Mouse (Mus musculus): Measurements from ENCODE around the gene Diaph3. TPM values are rescaled to one million over a fixed set of nuclear protein-coding genes. Genes with fewer than 3 reads are reported as not detected.

Gene Diaph3
- total and polyA plus RNA-seq, 3 experiments: 16.2 to 36.9 (median 17.5) TPM

DNA sequence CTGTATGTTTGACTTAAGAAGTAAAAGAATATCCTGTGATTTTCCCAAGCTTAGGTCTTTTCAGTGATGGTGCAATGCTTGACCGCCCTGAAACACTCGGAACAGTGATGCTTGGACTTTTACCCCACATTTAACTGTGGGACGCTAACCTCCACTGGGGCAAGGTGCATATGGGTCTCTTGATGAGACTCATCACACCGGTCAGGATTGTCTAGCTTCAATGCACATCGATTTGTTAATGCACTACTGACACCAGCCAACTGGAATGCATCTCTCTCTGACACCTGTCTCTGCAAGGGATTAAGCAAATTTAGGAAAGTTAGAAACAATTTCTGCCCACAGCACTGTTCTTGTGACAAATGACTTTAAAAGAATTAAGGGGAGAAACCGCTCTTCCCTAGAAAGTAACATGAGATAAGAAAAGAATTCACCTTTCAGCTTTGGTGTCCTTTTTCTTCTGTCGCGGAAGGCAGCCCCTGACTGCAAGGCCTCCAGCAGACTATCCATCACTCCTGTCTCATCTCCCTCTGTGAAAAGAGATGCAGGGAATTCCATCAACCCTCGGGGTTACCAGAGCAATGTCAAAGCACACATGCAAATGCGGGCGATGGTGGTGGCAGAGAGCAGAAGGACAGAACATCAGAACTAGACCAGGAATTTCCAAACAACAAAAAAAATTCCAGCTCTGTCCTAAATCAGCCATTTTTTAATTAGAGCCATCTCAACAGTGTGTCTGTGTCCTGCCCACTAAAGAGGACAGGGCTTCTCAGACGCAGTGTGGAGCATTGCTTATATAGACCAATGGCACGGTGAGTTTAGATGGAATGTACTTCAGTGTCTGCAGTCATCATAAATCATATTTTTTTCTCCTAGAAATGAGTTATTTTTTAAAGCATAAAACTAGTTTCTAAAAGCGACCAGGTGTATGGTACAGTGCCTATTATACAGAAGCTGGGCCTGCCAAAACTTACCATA is 368.6 kb downstream of the Diaph3 start:
- H3K4me3 ChIP-seq (replicated peaks in 1 of 3; ENCODE audit: low read depth in 2 of 3, low read length in 2 of 3, poor library complexity in 1 of 3): no peak overlapping the region
- no peaks in the 10 kb centered on the region for H3K4me1 ChIP-seq (ENCODE audit: control insufficient read depth in 1 of 2, insufficient read depth in 2 of 2)
- H3K9me3 ChIP-seq (replicated peaks; ENCODE audit: low read length): no peaks in the 10 kb centered on the region
- in situ Hi-C loops (cut with MboI; ENCODE audit: low pct_ligation_motif_present, low pct_unique_long_range_greater_than_20kb, low sequenced_read_pairs) (no loop called here), dilution Hi-C loops (cut with MboI; ENCODE audit: extremely low pct_ligation_motif_present, extremely low pct_unique_long_range_greater_than_20kb, low sequenced_read_pairs) (no loop called here)
- H3K27ac ChIP-seq (ENCODE audit: insufficient read depth, low read depth): no peak overlapping the region
- no peak for DNase-seq (ENCODE audit: extremely low read depth)
- H3K4me2 ChIP-seq (ENCODE audit: insufficient read depth, low read depth, poor library complexity, severe bottlenecking): no peak overlapping the region
- H3K27me3 ChIP-seq (replicated peaks): no peaks in the 10 kb centered on the region
- no peaks in the 10 kb centered on the region for H3K79me2 ChIP-seq (replicated peaks; ENCODE audit: control insufficient read depth, extremely low read depth, insufficient read depth, poor library complexity, severe bottlenecking)
- no peak overlapping the region for H3K9ac ChIP-seq (ENCODE audit: insufficient read depth, low read depth)
- peaks cover 8 to 50% of the 10 kb centered on the region in 2 experiments for H3K36me3 ChIP-seq (replicated peaks in 1 of 2; ENCODE audit: control insufficient read depth in 1 of 2, insufficient read depth in 1 of 2, low read length in 1 of 2)
- TF ChIP-seq CHD1 (IDR thresholded peaks at IDR 0.05; ENCODE audit: low read depth, low read length): no peak
- TF ChIP-seq TCF12 (IDR thresholded peaks at IDR 0.05; ENCODE audit: low read depth, low read length): no peak
- no peak for TF ChIP-seq GABPA (IDR thresholded peaks at IDR 0.05; ENCODE audit: insufficient replicate concordance, low read depth, low read length)
- no peak for TF ChIP-seq NELFE (IDR thresholded peaks at IDR 0.05; ENCODE audit: low read depth, low read length)
- no peak for TF ChIP-seq JUN (IDR thresholded peaks at IDR 0.05; ENCODE audit: insufficient read depth, low read depth, low read length)
- TF ChIP-seq IRF4 (IDR thresholded peaks at IDR 0.05; ENCODE audit: low read depth, low read length): no peak
- TF ChIP-seq ZKSCAN1 (IDR thresholded peaks at IDR 0.05; ENCODE audit: borderline replicate concordance, low read depth, low read length): no peak
- TF ChIP-seq TBP (conservative IDR thresholded peaks at IDR 0.05; ENCODE audit: low read depth, low read length): no peak
- TF ChIP-seq CTCF (conservative IDR thresholded peaks at IDR 0.05 in 1 of 2, IDR thresholded peaks at IDR 0.05 in 1 of 2; ENCODE audit: low read depth in 2 of 2, low read length in 2 of 2): no peak
- no peak for TF ChIP-seq PAX5 (IDR thresholded peaks at IDR 0.05; ENCODE audit: low read length)
- no peak for TF ChIP-seq USF2 (conservative IDR thresholded peaks at IDR 0.05; ENCODE audit: low read depth, low read length)
- no peak for TF ChIP-seq ETS1 (conservative IDR thresholded peaks at IDR 0.05; ENCODE audit: low read depth, low read length)
- no peak for TF ChIP-seq USF1 (IDR thresholded peaks at IDR 0.05; ENCODE audit: low read depth, low read length)
- no peak for TF ChIP-seq ZNF384 (IDR thresholded peaks at IDR 0.05; ENCODE audit: low read depth, low read length)
- TF ChIP-seq HCFC1 (IDR thresholded peaks at IDR 0.05; ENCODE audit: low read depth, low read length): no peak
- no peak for TF ChIP-seq MXI1 (IDR thresholded peaks at IDR 0.05; ENCODE audit: low read depth, low read length)

DNA sequence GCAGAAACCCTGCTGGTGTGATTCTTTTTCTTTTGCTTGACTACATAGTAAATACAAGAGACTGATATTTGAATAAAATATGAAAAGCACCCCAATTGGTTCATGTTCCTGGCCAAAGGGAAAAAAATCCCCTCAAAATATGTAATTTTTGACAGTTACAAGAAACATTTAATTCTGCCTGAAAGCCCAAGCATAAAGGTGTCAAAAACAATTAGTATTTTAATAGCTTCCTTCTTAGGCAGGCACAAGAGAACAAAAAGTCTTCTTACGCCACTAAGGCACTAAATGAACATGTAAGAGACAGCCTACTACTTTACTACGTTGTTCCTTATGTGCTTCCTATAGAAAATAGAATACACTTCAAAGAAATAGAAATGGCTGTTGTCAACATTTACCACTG is 376.7 kb downstream of the Diaph3 start:
- DNase-seq (ENCODE audit: extremely low read depth): no peak
- H3K27me3 ChIP-seq (replicated peaks): no peaks in the 10 kb centered on the region
- in situ Hi-C loops (cut with MboI; ENCODE audit: low pct_ligation_motif_present, low pct_unique_long_range_greater_than_20kb, low sequenced_read_pairs) (no loop called here), dilution Hi-C loops (cut with MboI; ENCODE audit: extremely low pct_ligation_motif_present, extremely low pct_unique_long_range_greater_than_20kb, low sequenced_read_pairs) (no loop called here)
- H3K9ac ChIP-seq (ENCODE audit: insufficient read depth, low read depth): no peak overlapping the region
- H3K79me2 ChIP-seq (replicated peaks; ENCODE audit: control insufficient read depth, extremely low read depth, insufficient read depth, poor library complexity, severe bottlenecking): no peaks in the 10 kb centered on the region
- no peak overlapping the region for H3K4me2 ChIP-seq (ENCODE audit: insufficient read depth, low read depth, poor library complexity, severe bottlenecking)
- no peak overlapping the region for H3K27ac ChIP-seq (ENCODE audit: insufficient read depth, low read depth)
- H3K9me3 ChIP-seq (replicated peaks; ENCODE audit: low read length): no peaks in the 10 kb centered on the region
- no peaks in the 10 kb centered on the region for H3K4me1 ChIP-seq (ENCODE audit: control insufficient read depth in 1 of 2, insufficient read depth in 2 of 2)
- peaks cover 0 to 34% of the 10 kb centered on the region in 2 experiments for H3K36me3 ChIP-seq (replicated peaks in 1 of 2; ENCODE audit: control insufficient read depth in 1 of 2, insufficient read depth in 1 of 2, low read length in 1 of 2)
- no peak for TF ChIP-seq ZNF384 (IDR thresholded peaks at IDR 0.05; ENCODE audit: low read depth, low read length)
- no peak for TF ChIP-seq MXI1 (IDR thresholded peaks at IDR 0.05; ENCODE audit: low read depth, low read length)
- TF ChIP-seq TBP (conservative IDR thresholded peaks at IDR 0.05; ENCODE audit: low read depth, low read length): no peak
- TF ChIP-seq SIN3A (IDR thresholded peaks at IDR 0.05; ENCODE audit: low read length): no peak
- TF ChIP-seq IRF4 (IDR thresholded peaks at IDR 0.05; ENCODE audit: low read depth, low read length): no peak
- no peak for TF ChIP-seq POLR2A (IDR thresholded peaks at IDR 0.05; ENCODE audit: low read depth, low read length)
- TF ChIP-seq PAX5 (IDR thresholded peaks at IDR 0.05; ENCODE audit: low read length): no peak
- TF ChIP-seq NELFE (IDR thresholded peaks at IDR 0.05; ENCODE audit: low read depth, low read length): no peak
- no peak for TF ChIP-seq ZMIZ1 (IDR thresholded peaks at IDR 0.05; ENCODE audit: low read depth, low read length)
- no peak for TF ChIP-seq MAZ (IDR thresholded peaks at IDR 0.05; ENCODE audit: low read depth, low read length)
- no peak for TF ChIP-seq ETS1 (conservative IDR thresholded peaks at IDR 0.05; ENCODE audit: low read depth, low read length)
- no peak for TF ChIP-seq USF2 (conservative IDR thresholded peaks at IDR 0.05; ENCODE audit: low read depth, low read length)
- no peak overlapping the region for H3K4me3 ChIP-seq (replicated peaks in 1 of 3; ENCODE audit: low read depth in 2 of 3, low read length in 2 of 3, poor library complexity in 1 of 3)
